Mouse (Mus musculus) midbrain, embryonic 13.5 days (tissue): ENCODE measurements around the gene Grin3b. TPM values are rescaled to one million over a fixed set of nuclear protein-coding genes. Genes with fewer than 3 reads are reported as not detected.

Experiments
- ATAC-seq: fragments of 200-750 bp; cut with Nextera tagmentation; 2 replicates; pipeline ENCODE4 v1.8.0; 2017; ENCODE audit warnings: mild to moderate bottlenecking, moderate TSS enrichment, moderate library complexity
- H3K27ac ChIP-seq: fragments of 300-500 bp; sonication (generic); 2 replicates; pipeline ENCODE4 v1.5.1; 2015; ENCODE audit warnings: inconsistent platforms, mild to moderate bottlenecking, moderate library complexity
- H3K27me3 ChIP-seq: fragments of 300-500 bp; sonication (generic); 2 replicates; pipeline ENCODE4 v1.6.1; 2015; ENCODE audit warnings: mild to moderate bottlenecking, inconsistent platforms
- H3K36me3 ChIP-seq: fragments of 300-500 bp; sonication (generic); 2 replicates; pipeline ENCODE4 v1.6.1; 2015; ENCODE audit warnings: mild to moderate bottlenecking, inconsistent platforms
- H3K4me1 ChIP-seq: fragments of 300-500 bp; sonication (generic); replicated peaks from 2 replicates; pipeline ENCODE4 v1.6.1; 2015; ENCODE audit warnings: inconsistent platforms
- H3K4me2 ChIP-seq: fragments of 300-500 bp; sonication (generic); replicated peaks from 2 replicates; pipeline ENCODE4 v1.6.1; 2015; ENCODE audit warnings: moderate library complexity, mild to moderate bottlenecking, inconsistent platforms
- H3K4me3 ChIP-seq: fragments of 300-500 bp; sonication (generic); replicated peaks from 2 replicates; pipeline ENCODE4 v1.5.1; 2015; ENCODE audit warnings: mild to moderate bottlenecking, inconsistent platforms
- H3K9ac ChIP-seq: fragments of 300-500 bp; sonication (generic); replicated peaks from 2 replicates; pipeline ENCODE4 v1.6.1; 2015; ENCODE audit warnings: mild to moderate bottlenecking, inconsistent platforms
- H3K9me3 ChIP-seq: fragments of 300-500 bp; sonication (generic); 2 replicates; pipeline ENCODE4 v1.6.1; 2016; ENCODE audit warnings: mild to moderate bottlenecking, inconsistent platforms
- WGBS: fragments of 180-500 bp; shearing (Covaris S2); methylation state at CpG from one replicate; pipeline ENCODE4 v1.1.7; 2015; 5-methylcytosine and 5-hydroxymethylcytosine counted together
- polyA plus RNA-seq: library from polyadenylated mRNA; unstranded; fragments of >200 nt; fragmentation: Nextera tagmentation; extraction: Ambion mirVana; gene quantifications from 2 replicates; pipeline ENCODE4 v1.2.1, GENCODE M21; 2015

Gene Grin3b
- polyA plus RNA-seq, 1 experiment from 2014 or later, result 0.57 TPM

- no peaks in the 10 kb centered on the region for H3K9me3 ChIP-seq
- WGBS, result under 1% methylated on average over 34 of the region's 34 CpGs
- H3K27ac ChIP-seq, result peak within 1 kb of the TSS; percentile 57
- ATAC-seq, result peak; percentile 89
- H3K36me3 ChIP-seq, result no peaks in the 10 kb centered on the region
- peak within 1 kb of the TSS; percentile 70 for H3K4me2 ChIP-seq
- H3K4me3 ChIP-seq, result peak within 1 kb of the TSS; percentile 48
- H3K9ac ChIP-seq, result peak within 1 kb of the TSS; percentile 55; the same call in 1 of the 2 replicates
- H3K27me3 ChIP-seq, result peaks cover 24% of the 10 kb centered on the region
- peaks cover 20% of the 10 kb centered on the region for H3K4me1 ChIP-seq
These were observed 25.9 kb downstream of the Grin3b start, which contains the start of gene Abca7 for GRCm38 (mm10) chr10:79996272-79997033. TSS of gene Abca7 (plus strand) at chr10:79996494.

GRCm38 (mm10) chr10:79997034-79997760, 26.7 kb downstream of the Grin3b start:
- peaks cover 32% of the 10 kb centered on the region for H3K27me3 ChIP-seq
- no peaks in the 10 kb centered on the region for H3K9me3 ChIP-seq
- ATAC-seq, result peak; percentile 69
- H3K4me3 ChIP-seq, result peak overlapping the region; percentile 48
- peaks cover 20% of the 10 kb centered on the region for H3K4me1 ChIP-seq
- peak overlapping the region; percentile 57 for H3K27ac ChIP-seq
- peak overlapping the region; percentile 55 for H3K9ac ChIP-seq
- H3K36me3 ChIP-seq, result no peaks in the 10 kb centered on the region
- WGBS, result under 1% methylated on average over 35 of the region's 35 CpGs
- H3K4me2 ChIP-seq, result peak overlapping the region; percentile 70

- Histone ChIP-seq H3K27me3 (peaks cover 38% of the 10 kb centered on the region), H3K4me2 (peak overlapping the region; percentile 70), H3K9me3 (no peaks in the 10 kb centered on the region), H3K9ac (peak overlapping the region; percentile 55), H3K36me3 (no peaks in the 10 kb centered on the region), H3K4me1 (peaks cover 20% of the 10 kb centered on the region), H3K4me3 (peak overlapping the region; percentile 48), H3K27ac (peak overlapping the region; percentile 47; the same call in 1 of the 2 replicates)
- peak; percentile 29 for ATAC-seq
- 5% methylated on average over 15 of the region's 15 CpGs for WGBS
These were observed 27.3 kb downstream of the Grin3b start for GRCm38 (mm10) chr10:79997819-79998218.

- Histone ChIP-seq H3K9ac (no peak overlapping the region), H3K4me3 (no peak overlapping the region), H3K4me2 (no peak overlapping the region), H3K4me1 (peaks cover 15% of the 10 kb centered on the region), H3K27ac (no peak overlapping the region), H3K36me3 (0 out of 2 replicates have a peak, but pooled peaks cover 6% of the 10 kb centered on the region), H3K9me3 (no peaks in the 10 kb centered on the region), H3K27me3 (peaks cover 58% of the 10 kb centered on the region)
- ATAC-seq, result no peak
- WGBS, result 79% methylated on average over 9 of the region's 9 CpGs
These were observed 31.4 kb downstream of the Grin3b start for GRCm38 (mm10) chr10:80001945-80002344.

- no peak overlapping the region; the same call in 1 of the 2 replicates for H3K9ac ChIP-seq
- 15% methylated on average over 21 of the region's 21 CpGs for WGBS
- peaks cover 58% of the 10 kb centered on the region for H3K27me3 ChIP-seq
- no peak overlapping the region for H3K4me3 ChIP-seq
- H3K9me3 ChIP-seq, result no peaks in the 10 kb centered on the region
- H3K4me2 ChIP-seq, result no peak overlapping the region
- no peak for ATAC-seq
- H3K4me1 ChIP-seq, result peaks cover 9% of the 10 kb centered on the region
- H3K36me3 ChIP-seq, result peaks cover 7% of the 10 kb centered on the region; the same call in 1 of the 2 replicates
- no peak overlapping the region for H3K27ac ChIP-seq
These were observed 32.3 kb downstream of the Grin3b start for GRCm38 (mm10) chr10:80002829-80003228.

GRCm38 (mm10) chr10:80003374-80004232, 33.1 kb downstream of the Grin3b start:
- ATAC-seq, result no peak
- peaks cover 51% of the 10 kb centered on the region for H3K27me3 ChIP-seq
- H3K9me3 ChIP-seq, result no peaks in the 10 kb centered on the region
- H3K36me3 ChIP-seq, result peaks cover 14% of the 10 kb centered on the region
- WGBS, result 61% methylated on average over 9 of the region's 9 CpGs
- H3K27ac ChIP-seq, result no peak overlapping the region
- no peak overlapping the region for H3K9ac ChIP-seq
- H3K4me2 ChIP-seq, result no peak overlapping the region
- peaks cover under 1% of the 10 kb centered on the region; the same call in 1 of the 2 replicates for H3K4me1 ChIP-seq
- H3K4me3 ChIP-seq, result no peak overlapping the region

GRCm38 (mm10) chr10:80004233-80004705, 33.8 kb downstream of the Grin3b start:
- no peak for ATAC-seq
- 93% methylated on average over 8 of the region's 8 CpGs for WGBS
- H3K27me3 ChIP-seq, result peaks cover 47% of the 10 kb centered on the region

GRCm38 (mm10) chr10:80011740-80012139, 41.2 kb downstream of the Grin3b start:
- Histone ChIP-seq H3K27me3 (peaks cover 57% of the 10 kb centered on the region), H3K4me3 (no peak overlapping the region), H3K9ac (no peak overlapping the region), H3K36me3 (peaks cover 42% of the 10 kb centered on the region), H3K27ac (no peak overlapping the region), H3K9me3 (peaks cover 22% of the 10 kb centered on the region), H3K4me2 (no peak overlapping the region), H3K4me1 (no peaks in the 10 kb centered on the region)
- ATAC-seq, result no peak
- 79% methylated on average over 6 of the region's 6 CpGs for WGBS

More at GRCm38 (mm10) chr10:80004233-80004705, 33.8 kb downstream of the Grin3b start:
- no peak overlapping the region for H3K4me2 ChIP-seq
- no peak overlapping the region for H3K27ac ChIP-seq
- no peak overlapping the region for H3K4me3 ChIP-seq
- no peaks in the 10 kb centered on the region for H3K4me1 ChIP-seq
- peaks cover 21% of the 10 kb centered on the region for H3K36me3 ChIP-seq
- no peak overlapping the region for H3K9ac ChIP-seq
- H3K9me3 ChIP-seq, result peaks cover 6% of the 10 kb centered on the region; the same call in 1 of the 2 replicates

- Histone ChIP-seq H3K9me3 (peaks cover 22% of the 10 kb centered on the region), H3K36me3 (peaks cover 34% of the 10 kb centered on the region), H3K4me2 (no peak overlapping the region), H3K9ac (no peak overlapping the region), H3K4me1 (no peaks in the 10 kb centered on the region), H3K27ac (no peak overlapping the region), H3K4me3 (no peak overlapping the region), H3K27me3 (peaks cover 71% of the 10 kb centered on the region)
- 30% methylated on average over 25 of the region's 25 CpGs for WGBS
- no peak for ATAC-seq
These were observed 43.1 kb downstream of the Grin3b start for GRCm38 (mm10) chr10:80013609-80014008.

GRCm38 (mm10) chr10:80014484-80015290, 44.2 kb downstream of the Grin3b start:
- ATAC-seq, result no peak
- WGBS, result 25% methylated on average over 28 of the region's 28 CpGs
- peaks cover 82% of the 10 kb centered on the region for H3K27me3 ChIP-seq

GRCm38 (mm10) chr10:80015583-80015982, 45.1 kb downstream of the Grin3b start:
- WGBS, result 82% methylated on average over 10 of the region's 10 CpGs
- Histone ChIP-seq H3K27ac (no peak overlapping the region), H3K4me1 (peaks cover 8% of the 10 kb centered on the region), H3K36me3 (peaks cover 16% of the 10 kb centered on the region), H3K27me3 (peaks cover 91% of the 10 kb centered on the region), H3K9ac (no peak overlapping the region), H3K4me2 (no peak overlapping the region), H3K4me3 (no peak overlapping the region), H3K9me3 (peaks cover 7% of the 10 kb centered on the region)
- ATAC-seq, result no peak

More at GRCm38 (mm10) chr10:80014484-80015290, 44.2 kb downstream of the Grin3b start:
- Histone ChIP-seq H3K4me2 (no peak overlapping the region), H3K36me3 (peaks cover 25% of the 10 kb centered on the region), H3K9ac (no peak overlapping the region), H3K4me3 (no peak overlapping the region), H3K9me3 (peaks cover 16% of the 10 kb centered on the region), H3K27ac (no peak overlapping the region), H3K4me1 (peaks cover 4% of the 10 kb centered on the region)
